12 mouse cellular contexts compared by ENCODE assay signal in the genomic region with DNA sequence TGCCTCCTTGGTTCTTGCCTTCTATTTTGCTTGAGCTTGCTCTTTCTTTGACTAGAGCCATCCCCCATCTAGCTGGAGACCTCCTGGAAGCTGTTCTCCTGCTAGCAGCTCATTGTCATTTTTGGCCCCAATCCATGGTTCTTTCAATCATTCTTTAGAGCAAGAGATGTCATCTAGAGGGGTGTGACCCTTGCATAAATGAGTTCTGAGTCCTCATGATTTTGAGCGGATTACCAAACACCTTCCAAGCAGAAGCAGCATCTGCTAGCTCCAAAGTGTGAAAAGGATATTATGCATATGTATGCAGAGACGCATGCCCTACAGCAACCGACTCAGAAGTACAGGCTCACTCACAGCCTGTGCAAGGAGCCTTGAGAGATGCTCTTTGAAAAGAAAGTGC.
DNase-seq lines count a peak whose midpoint lies in the region; ATAC-seq lines count a peak whose summit lies in the region.
"Had no signal": no experiment of that assay in that cellular context is flagged by ENCODE, and none has a peak within 500 bp of the region (broad histone marks: within the 10 kb centered on the region; RNA-seq: fewer than 3 reads in every experiment).

No protein-coding gene starts in this region.

- ATAC-seq in monocyte, adult 5-6 weeks (replicated peaks; ENCODE audit: insufficient number of reproducible peaks, low FRiP score, low TSS enrichment, poor library complexity, severe bottlenecking) = no peak

- peak; percentile 6 to 47 for DNase-seq in layer of hippocampus, adult 18-20 months (ENCODE audit: low spot score in 2 of 2)
- no peak for DNase-seq in layer of hippocampus, postnatal 10 days (ENCODE audit: low spot score in 2 of 2)
- peak; percentile 71 for DNase-seq in right cerebral cortex, adult 18-20 months
- DNase-seq in right cerebral cortex, postnatal 4 days = no peak
- peak; percentile 40 to 63 for DNase-seq in left cerebral cortex, adult 9 months (ENCODE audit: low spot score in 2 of 2)
- no peak for DNase-seq in cerebellum, postnatal 4 days (ENCODE audit: low spot score in 2 of 2)
- DNase-seq in gastrocnemius, adult 8-10 months (ENCODE audit: low spot score in 2 of 2) = no peak
- DNase-seq: adrenal gland, postnatal 25 days; cerebellum, adult 18-20 months; embryo, embryonic 11 days; kidney, adult 18-20 months had no signal

Comparison
In these comparisons a context has a peak if more than half of its experiments do, and no peak if none do; other contexts are left out.
1. DNase-seq: peak in layer of hippocampus, adult 18-20 months (2 of 2), right cerebral cortex, adult 18-20 months (single experiment) and left cerebral cortex, adult 9 months (2 of 2); none in layer of hippocampus, postnatal 10 days (0 of 2), right cerebral cortex, postnatal 4 days (single experiment), cerebellum, postnatal 4 days (0 of 2) and gastrocnemius, adult 8-10 months (0 of 2).